Mouse (Mus musculus) bone marrow macrophage, adult 2 months (primary cell): Measurements from ENCODE around the gene Ube4b.

Experiments
- CTCF ChIP-seq: IDR thresholded peaks from 2 replicates; pipeline ENCODE4 v1.5.1; 2012; ENCODE audit warnings: low read depth, mild to moderate bottlenecking, low read length, moderate library complexity
- POLR2A ChIP-seq: IDR thresholded peaks from 2 replicates; pipeline ENCODE4 v1.6.1; 2012; ENCODE audit warnings: mild to moderate bottlenecking, low read depth, low read length, borderline replicate concordance

DNA sequence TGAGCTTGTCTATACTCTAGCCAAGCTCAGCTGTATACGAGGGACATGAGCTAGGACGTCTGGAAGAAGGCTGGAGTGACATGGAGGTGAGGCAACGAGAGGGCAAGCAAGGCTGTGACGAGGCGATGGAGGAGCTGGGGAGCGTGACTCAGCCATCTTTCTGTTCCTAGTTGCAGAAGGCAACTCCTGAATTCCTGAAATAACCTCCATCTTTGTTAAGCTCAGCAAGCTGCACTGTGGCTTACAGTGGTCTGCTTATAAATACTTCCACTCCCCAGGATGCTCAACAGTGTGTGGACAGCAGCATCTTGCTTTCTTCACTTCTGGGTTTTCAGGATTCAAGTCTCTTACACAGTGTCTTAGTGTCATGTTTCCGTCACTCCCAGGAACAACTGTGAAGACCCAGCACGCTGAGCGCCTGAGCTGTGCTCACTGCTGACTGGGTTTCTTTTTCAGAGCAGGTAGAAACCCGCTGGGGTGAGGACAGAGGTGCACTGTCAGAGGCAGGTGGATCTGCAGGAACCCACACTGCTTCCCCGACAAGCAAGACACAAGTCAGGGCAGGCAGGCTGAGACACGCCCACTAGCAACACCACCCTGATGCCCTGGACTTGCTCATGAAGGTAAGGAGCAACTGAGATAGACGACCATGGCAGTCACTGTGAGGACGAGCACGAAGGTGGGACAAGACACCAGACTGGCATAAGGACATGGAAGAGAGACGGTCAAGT lies 20.7 kb downstream of the Ube4b start:
- no peak for TF ChIP-seq CTCF
- TF ChIP-seq POLR2A, result no peak
